18 mouse cellular contexts compared by ENCODE assay signal in genomic region chr3:141593249-141593648, GRCm38 (mm10).
A peak's percentile ranks its signal among the peaks of the same experiment; 100 is the strongest.
DNase-seq lines count a peak whose midpoint lies in the region; ATAC-seq lines count a peak whose summit lies in the region.
"Had no signal": no experiment of that assay in that cellular context is flagged by ENCODE, and none has a peak within 500 bp of the region (broad histone marks: within the 10 kb centered on the region; RNA-seq: fewer than 3 reads in every experiment).

No protein-coding gene starts in this region.

- no peaks in the 10 kb centered on the region for H3K36me3 ChIP-seq in forebrain, embryonic 15.5 days
- H3K36me3 ChIP-seq in forebrain, embryonic 14.5 days (ENCODE audit: control insufficient read depth, insufficient read depth, low read length) = no peaks in the 10 kb centered on the region
- no peaks in the 10 kb centered on the region for H3K36me3 ChIP-seq in midbrain, embryonic 15.5 days (replicated peaks)
- H3K36me3 ChIP-seq in midbrain, embryonic 11.5 days (ENCODE audit: control insufficient read depth, insufficient read depth, low read length) = no peaks in the 10 kb centered on the region
- H3K36me3 ChIP-seq: embryonic facial prominence, embryonic 12.5 days; heart, embryonic 13.5 days had no signal

- 0 out of 2 replicates have a peak, but pooled peaks cover 8% of the 10 kb centered on the region for H3K4me1 ChIP-seq in forebrain, embryonic 15.5 days
- peaks cover 5% of the 10 kb centered on the region; the same call in 1 of the 2 replicates for H3K4me1 ChIP-seq in forebrain, embryonic 14.5 days (ENCODE audit: control insufficient read depth, insufficient read depth, low read length)
- peaks cover 12% of the 10 kb centered on the region for H3K4me1 ChIP-seq in midbrain, embryonic 15.5 days
- no peaks in the 10 kb centered on the region; the same call in 1 of the 2 replicates for H3K4me1 ChIP-seq in midbrain, embryonic 11.5 days (ENCODE audit: control insufficient read depth, insufficient read depth, low read length)
- H3K4me1 ChIP-seq: embryonic facial prominence, embryonic 12.5 days had no signal

- H3K9me3 ChIP-seq in forebrain, embryonic 15.5 days = no peaks in the 10 kb centered on the region
- no peaks in the 10 kb centered on the region for H3K9me3 ChIP-seq in forebrain, embryonic 14.5 days (replicated peaks; ENCODE audit: control insufficient read depth, low read length)
- no peaks in the 10 kb centered on the region for H3K9me3 ChIP-seq in midbrain, embryonic 15.5 days
- H3K9me3 ChIP-seq in midbrain, embryonic 11.5 days (ENCODE audit: control insufficient read depth, low read length) = no peaks in the 10 kb centered on the region
- H3K9me3 ChIP-seq: embryonic facial prominence, embryonic 12.5 days; heart, embryonic 13.5 days had no signal

- 0 out of 2 replicates have a peak, but pooled peaks have one; percentile 16 for ATAC-seq in forebrain, embryonic 15.5 days (replicated peaks)
- no peak for ATAC-seq in forebrain, embryonic 14.5 days
- 0 out of 2 replicates have a peak, but pooled peaks have one; percentile 68 for ATAC-seq in midbrain, embryonic 15.5 days (replicated peaks)
- no peak for ATAC-seq in midbrain, embryonic 11.5 days (ENCODE audit: low FRiP score)
- ATAC-seq: forebrain, embryonic 16.5 days; hindbrain, embryonic 16.5 days had no signal

- no peak overlapping the region for H3K9ac ChIP-seq in forebrain, embryonic 15.5 days (replicated peaks)
- H3K9ac ChIP-seq in forebrain, embryonic 14.5 days (ENCODE audit: low read length) = no peak overlapping the region
- H3K9ac ChIP-seq in midbrain, embryonic 15.5 days = no peak overlapping the region
- H3K9ac ChIP-seq in midbrain, embryonic 11.5 days (ENCODE audit: low read length) = no peak overlapping the region
- H3K9ac ChIP-seq: embryonic facial prominence, embryonic 12.5 days; heart, embryonic 13.5 days had no signal

- peaks cover 21% of the 10 kb centered on the region for H3K27me3 ChIP-seq in forebrain, embryonic 15.5 days
- peaks cover 11% of the 10 kb centered on the region for H3K27me3 ChIP-seq in forebrain, embryonic 14.5 days (replicated peaks; ENCODE audit: control insufficient read depth, insufficient read depth, low read length)
- no peaks in the 10 kb centered on the region for H3K27me3 ChIP-seq in midbrain, embryonic 15.5 days (replicated peaks)
- H3K27me3 ChIP-seq in midbrain, embryonic 11.5 days (ENCODE audit: control insufficient read depth, insufficient read depth, low read length) = peaks cover 21% of the 10 kb centered on the region
- H3K27me3 ChIP-seq: embryonic facial prominence, embryonic 12.5 days; heart, embryonic 13.5 days had no signal

- H3K27ac ChIP-seq in forebrain, embryonic 15.5 days (replicated peaks) = no peak overlapping the region
- H3K27ac ChIP-seq in forebrain, embryonic 14.5 days (ENCODE audit: low read depth, low read length) = no peak overlapping the region
- H3K27ac ChIP-seq in midbrain, embryonic 15.5 days = no peak overlapping the region
- H3K27ac ChIP-seq in midbrain, embryonic 11.5 days (ENCODE audit: low read depth, low read length) = no peak overlapping the region
- H3K27ac ChIP-seq: embryonic facial prominence, embryonic 12.5 days; heart, embryonic 13.5 days had no signal

- H3K4me2 ChIP-seq in forebrain, embryonic 15.5 days (replicated peaks) = no peak overlapping the region
- no peak overlapping the region for H3K4me2 ChIP-seq in forebrain, embryonic 14.5 days (ENCODE audit: low read length)
- no peak overlapping the region for H3K4me2 ChIP-seq in midbrain, embryonic 15.5 days
- H3K4me2 ChIP-seq in midbrain, embryonic 11.5 days = no peak overlapping the region
- H3K4me2 ChIP-seq: embryonic facial prominence, embryonic 12.5 days; heart, embryonic 13.5 days had no signal

- DNase-seq in forebrain, embryonic 14.5 days (ENCODE audit: low spot score) = no peak
- DNase-seq in layer of hippocampus, adult 11-12 months (ENCODE audit: low spot score) = peak; percentile 24
- DNase-seq in layer of hippocampus, adult 9-10 months (ENCODE audit: low spot score) = no peak
- no peak for DNase-seq in midbrain, embryonic 11.5 days (ENCODE audit: low spot score, missing footprints)
- no peak for DNase-seq in left cerebral cortex, adult 18-20 months (ENCODE audit: low spot score in 2 of 2)
- DNase-seq: adrenal gland, postnatal 10 days; cerebellum, adult 11-12 months; cerebellum, adult 9-10 months; cerebellum, postnatal 25 days; gastrocnemius, postnatal 36 days; heart, adult 11 months; heart, postnatal 36 days had no signal

- 34% methylated on average over 5 of the region's 5 CpGs for WGBS in forebrain, embryonic 15.5 days
- WGBS in forebrain, embryonic 14.5 days = 35% methylated on average over 5 of the region's 5 CpGs
- 68% methylated on average over 5 of the region's 5 CpGs for WGBS in midbrain, embryonic 15.5 days
- 82% methylated on average over 5 of the region's 5 CpGs for WGBS in midbrain, embryonic 11.5 days

- no peak overlapping the region for H3K4me3 ChIP-seq in forebrain, embryonic 15.5 days
- H3K4me3 ChIP-seq in forebrain, embryonic 14.5 days (ENCODE audit: low read depth, low read length) = no peak overlapping the region
- H3K4me3 ChIP-seq in midbrain, embryonic 15.5 days = no peak overlapping the region
- no peak overlapping the region for H3K4me3 ChIP-seq in midbrain, embryonic 11.5 days (ENCODE audit: low read depth, low read length)
- H3K4me3 ChIP-seq: embryonic facial prominence, embryonic 12.5 days; heart, embryonic 13.5 days had no signal

Comparison
In these comparisons a context has a peak if more than half of its experiments do, and no peak if none do; other contexts are left out.
1. ATAC-seq: peak in forebrain, embryonic 15.5 days (single experiment) and midbrain, embryonic 15.5 days (single experiment); none in forebrain, embryonic 14.5 days (single experiment) and midbrain, embryonic 11.5 days (single experiment).